Mouse (Mus musculus): ENCODE measurements around the gene Gm11037. TPM values are rescaled to one million over a fixed set of nuclear protein-coding genes. Genes with fewer than 3 reads are reported as not detected.
A peak's percentile ranks its signal among the peaks of the same experiment; 100 is the strongest.

The Gm11037 gene
- polyA plus RNA-seq, 1 experiment from 2014 or later: not detected

- Histone ChIP-seq H3K9me3 (replicated peaks; ENCODE audit: control insufficient read depth, low read length, poor library complexity, severe bottlenecking) (no peaks in the 10 kb centered on the region), H3K27me3 (ENCODE audit: control insufficient read depth, insufficient read depth, low read depth, low read length) (no peaks in the 10 kb centered on the region), H3K4me1 (ENCODE audit: control insufficient read depth, insufficient read depth, low read length) (peaks cover 44% of the 10 kb centered on the region), H3K4me3 (ENCODE audit: low read depth, low read length) (peak overlapping the region; percentile 91), H3K9ac (ENCODE audit: low read depth, low read length) (peak overlapping the region; percentile 95), H3K27ac (ENCODE audit: low read length) (peak overlapping the region; percentile 97), H3K36me3 (ENCODE audit: control insufficient read depth, insufficient read depth, low read length) (no peaks in the 10 kb centered on the region), H3K4me2 (ENCODE audit: low read length) (peak overlapping the region; percentile 100)
- WGBS: under 1% methylated on average over 61 of the region's 67 CpGs
- peak; percentile 63 for ATAC-seq
Observed at GRCm38 (mm10) chr2:131179246-131179886, 46.1 kb downstream of the Gm11037 start.

GRCm38 (mm10) chr2:131179990-131180587 lies 46.8 kb downstream of the Gm11037 start, which contains the start of gene Cenpb:
Gene Cenpb, minus strand, starts transcription at chr2:131180067.
- WGBS: 3% methylated on average over 34 of the region's 57 CpGs
- H3K9me3 ChIP-seq (replicated peaks; ENCODE audit: control insufficient read depth, low read length, poor library complexity, severe bottlenecking): no peaks in the 10 kb centered on the region
- H3K4me2 ChIP-seq (ENCODE audit: low read length): peak within 1 kb of the TSS; percentile 100
- peak within 1 kb of the TSS; percentile 91 for H3K4me3 ChIP-seq (ENCODE audit: low read depth, low read length)
- H3K27me3 ChIP-seq (ENCODE audit: control insufficient read depth, insufficient read depth, low read depth, low read length): no peaks in the 10 kb centered on the region
- H3K4me1 ChIP-seq (ENCODE audit: control insufficient read depth, insufficient read depth, low read length): peaks cover 38% of the 10 kb centered on the region
- peak; percentile 84 for ATAC-seq
- H3K36me3 ChIP-seq (ENCODE audit: control insufficient read depth, insufficient read depth, low read length): no peaks in the 10 kb centered on the region
- H3K27ac ChIP-seq (ENCODE audit: low read length): peak within 1 kb of the TSS; percentile 97
- peak within 1 kb of the TSS; percentile 95 for H3K9ac ChIP-seq (ENCODE audit: low read depth, low read length)

Other genes with a start within 250 kb of the Gm11037 start
- 98.1 and 108 TPM in 2 replicates for gene 4930402H24Rik, start 227.1 kb upstream of the Gm11037 start, polyA plus RNA-seq (2015; fragmentation: Nextera tagmentation; extraction: Ambion mirVana)
- 15.0 TPM in 2 replicates for gene Atrn, start 227.0 kb upstream of the Gm11037 start, polyA plus RNA-seq (2015; fragmentation: Nextera tagmentation; extraction: Ambion mirVana)
- gene Gfra4, start 90.4 kb upstream of the Gm11037 start, polyA plus RNA-seq (2015; fragmentation: Nextera tagmentation; extraction: Ambion mirVana): 45.9 and 49.8 TPM in 2 replicates
- gene Adam33, start 69.7 kb upstream of the Gm11037 start, polyA plus RNA-seq (2015; fragmentation: Nextera tagmentation; extraction: Ambion mirVana): 1.2 and 1.5 TPM in 2 replicates
- gene Siglec1, start 46.7 kb upstream of the Gm11037 start, polyA plus RNA-seq (2015; fragmentation: Nextera tagmentation; extraction: Ambion mirVana): 0.15 and 0.18 TPM in 2 replicates
- 4.5 and 5.0 TPM in 2 replicates for gene Hspa12b, start 6.2 kb upstream of the Gm11037 start, polyA plus RNA-seq (2015; fragmentation: Nextera tagmentation; extraction: Ambion mirVana)
- 74.0 and 74.1 TPM in 2 replicates for gene 1700037H04Rik, start 26.6 kb downstream of the Gm11037 start, polyA plus RNA-seq (2015; fragmentation: Nextera tagmentation; extraction: Ambion mirVana)
- 11.1 and 11.7 TPM in 2 replicates for gene Cenpb, start 46.6 kb downstream of the Gm11037 start, polyA plus RNA-seq (2015; fragmentation: Nextera tagmentation; extraction: Ambion mirVana)
- 16.2 and 18.5 TPM in 2 replicates for gene Cdc25b, start 53.5 kb downstream of the Gm11037 start, polyA plus RNA-seq (2015; fragmentation: Nextera tagmentation; extraction: Ambion mirVana)
- gene Spef1, start 53.8 kb downstream of the Gm11037 start, polyA plus RNA-seq (2015; fragmentation: Nextera tagmentation; extraction: Ambion mirVana): 9.5 and 11.2 TPM in 2 replicates
- gene Ap5s1, start 73.6 kb downstream of the Gm11037 start, polyA plus RNA-seq (2015; fragmentation: Nextera tagmentation; extraction: Ambion mirVana): 33.0 and 34.7 TPM in 2 replicates
- 6.7 and 6.9 TPM in 2 replicates for gene Mavs, start 100.6 kb downstream of the Gm11037 start, polyA plus RNA-seq (2015; fragmentation: Nextera tagmentation; extraction: Ambion mirVana)
- 20.3 and 22.6 TPM in 2 replicates for gene Pank2, start 129.0 kb downstream of the Gm11037 start, polyA plus RNA-seq (2015; fragmentation: Nextera tagmentation; extraction: Ambion mirVana)
- gene Rnf24, start 219.4 kb downstream of the Gm11037 start, polyA plus RNA-seq (2015; fragmentation: Nextera tagmentation; extraction: Ambion mirVana): 20.1 and 21.1 TPM in 2 replicates